Mouse (Mus musculus): Measurements from ENCODE around the gene Apol7b. TPM values are rescaled to one million over a fixed set of nuclear protein-coding genes. Genes with fewer than 3 reads are reported as not detected.
"Not testable (repeated sequence)": the region's sequence is repeated elsewhere in the genome, so short reads cannot be mapped to it uniquely, and the experiment has no call there.

The Apol7b gene
- total RNA-seq, 2 experiments from 2014 or later: 3.5 TPM; not detected in 1

DNA sequence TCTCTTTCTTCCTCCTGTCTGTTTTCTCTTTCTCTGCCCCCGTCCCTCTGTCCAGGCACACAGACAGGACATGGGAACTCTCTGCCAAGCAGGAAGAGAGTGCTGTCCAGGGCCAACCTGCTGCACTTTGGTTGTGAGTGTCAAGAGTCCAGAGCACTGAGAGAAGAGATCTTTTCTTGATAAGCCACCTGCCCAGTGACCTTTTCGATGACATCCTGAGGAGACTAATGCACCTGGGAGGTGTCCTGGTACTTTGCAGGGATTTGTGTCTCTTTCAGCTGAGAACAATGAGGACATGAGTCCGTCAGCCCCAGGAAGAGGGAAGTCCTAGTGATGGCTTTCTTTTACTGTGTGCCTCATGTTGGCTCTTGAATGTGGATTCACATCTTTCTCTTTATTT is 53.5 kb downstream of the Apol7b start:
- not testable (repeated sequence) for ATAC-seq (replicated peaks; ENCODE audit: low FRiP score, poor library complexity, severe bottlenecking)

DNA sequence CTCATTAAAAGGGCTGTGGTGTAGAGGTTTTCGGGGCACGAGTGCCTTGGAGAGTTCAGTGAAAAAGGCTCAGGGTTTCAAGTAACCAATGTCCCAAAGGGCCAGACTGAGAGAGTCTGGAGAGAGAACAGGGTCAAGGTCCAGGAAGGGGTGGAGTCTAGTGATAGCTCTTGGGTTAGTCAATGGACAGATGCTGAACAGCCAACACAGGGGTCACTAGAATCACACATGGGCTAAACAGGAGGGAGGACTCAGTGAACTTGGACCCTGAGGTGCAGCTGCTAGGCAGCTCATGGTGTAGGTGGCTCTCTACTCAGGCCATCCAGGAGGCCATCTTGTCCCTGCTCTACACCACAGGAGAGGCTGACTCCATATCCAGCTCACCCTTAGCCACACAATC is 59.8 kb downstream of the Apol7b start:
- ATAC-seq (replicated peaks; ENCODE audit: low FRiP score, poor library complexity, severe bottlenecking): no peak

- no peak for ATAC-seq (replicated peaks; ENCODE audit: low FRiP score, poor library complexity, severe bottlenecking)
Measured at GRCm38 (mm10) chr15:77384340-77385030, 62.8 kb downstream of the Apol7b start.

DNA sequence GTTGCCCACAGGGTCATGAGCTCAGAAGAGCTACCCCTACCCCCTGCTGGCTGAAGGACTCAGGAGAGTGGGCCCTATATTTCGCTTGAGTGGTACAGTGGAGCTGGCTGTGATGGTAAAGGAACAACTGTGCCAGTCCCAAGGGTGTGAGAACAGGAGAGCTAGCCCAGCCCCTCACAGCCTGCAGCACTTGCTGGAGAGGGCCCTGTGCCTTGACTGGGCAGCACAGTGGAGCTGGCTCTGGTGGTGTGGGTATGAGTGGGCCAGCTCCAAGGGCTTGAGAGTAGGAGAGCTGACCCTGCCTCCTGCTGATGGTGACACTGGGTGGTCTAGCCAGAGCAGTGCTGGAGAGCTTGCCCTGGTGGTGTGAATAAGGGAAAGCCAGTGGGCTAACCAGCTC is 64.4 kb downstream of the Apol7b start:
- ATAC-seq (replicated peaks; ENCODE audit: low FRiP score, poor library complexity, severe bottlenecking): no peak

DNA sequence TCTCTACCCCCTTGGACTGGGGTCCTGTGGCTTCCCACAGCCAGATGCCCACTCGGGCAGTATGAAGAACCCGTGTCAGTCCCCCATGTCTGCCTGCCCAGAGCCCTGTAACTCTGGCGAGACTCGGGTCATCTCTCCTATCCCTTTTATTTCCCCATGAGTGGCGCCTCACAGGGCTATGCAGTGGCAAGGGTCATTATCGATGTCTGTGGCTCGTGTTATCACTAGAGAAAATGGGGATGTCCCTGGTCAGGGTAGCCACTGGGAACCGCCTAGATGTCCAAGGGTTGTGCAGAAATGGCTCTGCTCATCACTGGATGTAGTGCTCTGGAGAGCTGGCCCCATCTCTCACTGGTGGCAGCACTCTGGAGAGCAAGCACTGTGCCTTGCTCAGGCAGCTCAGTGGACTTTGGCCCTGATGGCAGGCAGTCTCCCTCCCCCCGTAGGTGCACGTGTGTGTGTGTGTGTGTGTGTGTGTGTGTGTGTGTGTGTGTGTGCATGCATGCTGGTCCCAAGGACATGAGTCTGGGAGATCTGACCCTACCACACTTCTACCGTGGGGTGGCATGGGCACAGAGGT is 64.9 kb downstream of the Apol7b start:
- no peak for ATAC-seq (replicated peaks; ENCODE audit: low FRiP score, poor library complexity, severe bottlenecking)

DNA sequence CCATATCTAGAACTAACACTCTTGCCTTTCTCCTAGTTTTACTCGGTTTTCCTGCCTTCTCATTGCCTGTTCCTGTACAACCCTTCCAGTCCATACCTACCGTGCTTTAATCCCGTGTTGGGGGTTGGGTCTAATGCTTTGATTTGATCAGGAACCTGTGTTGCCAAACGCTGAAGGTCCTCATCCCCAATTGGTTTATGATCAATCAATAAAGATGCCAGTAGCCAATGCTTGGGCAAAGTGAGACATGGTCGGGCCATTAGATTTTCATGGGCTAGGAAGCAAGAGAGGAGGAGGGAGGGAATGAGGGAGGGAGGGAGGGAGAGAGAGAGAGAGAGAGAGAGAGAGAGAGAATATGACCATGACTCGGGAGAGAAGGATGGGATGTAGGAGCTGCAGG is 65.8 kb downstream of the Apol7b start:
- ATAC-seq (replicated peaks; ENCODE audit: low FRiP score, poor library complexity, severe bottlenecking): no peak

DNA sequence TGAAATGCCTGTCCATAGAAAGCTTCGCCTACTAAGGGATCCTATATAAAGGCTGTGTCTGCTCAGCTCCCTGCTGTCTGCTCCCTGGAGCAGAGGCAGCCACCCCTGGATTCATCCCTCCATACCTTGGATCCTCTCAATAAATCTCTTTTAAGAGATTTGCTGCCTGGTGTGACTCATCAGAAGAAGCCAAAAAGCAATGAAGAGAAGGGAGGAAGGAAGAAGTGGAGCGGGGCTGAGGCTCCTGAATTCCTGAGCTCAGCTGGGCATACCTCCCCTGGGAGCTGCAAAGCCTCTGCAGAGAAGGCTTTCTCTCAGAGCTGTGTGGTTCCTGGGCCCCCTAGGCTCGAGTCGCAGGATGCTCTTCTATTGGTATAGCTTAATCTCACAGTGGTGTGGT is 67.4 kb downstream of the Apol7b start:
- no peak for ATAC-seq (replicated peaks; ENCODE audit: low FRiP score, poor library complexity, severe bottlenecking)

- no peak for ATAC-seq (replicated peaks; ENCODE audit: low FRiP score, poor library complexity, severe bottlenecking)
Measured at GRCm38 (mm10) chr15:77377419-77377818, 69.9 kb downstream of the Apol7b start.

DNA sequence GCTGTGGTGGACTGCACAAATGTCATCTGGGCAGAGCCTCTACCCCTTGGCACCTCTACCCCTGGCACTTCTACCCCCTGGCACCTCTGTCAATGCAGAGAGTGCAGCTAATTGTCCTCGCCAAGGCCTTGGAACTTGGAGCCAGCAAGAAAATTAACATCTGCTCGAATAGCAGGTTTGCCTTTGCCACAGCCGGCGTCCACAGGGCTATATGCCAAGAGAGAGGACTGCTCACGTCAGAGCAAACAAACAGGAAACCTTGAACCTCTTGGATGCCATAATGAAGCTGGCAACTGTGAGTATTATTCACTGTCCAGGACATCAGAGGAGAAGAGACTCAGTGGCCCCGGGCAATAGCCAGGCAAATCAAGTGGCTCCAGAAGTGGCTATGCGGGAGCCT is 70.4 kb downstream of the Apol7b start:
- no peak for ATAC-seq (replicated peaks; ENCODE audit: low FRiP score, poor library complexity, severe bottlenecking)

Other genes starting within 250 kb of the Apol7b start
- gene Rbfox2, start 140.5 kb downstream of the Apol7b start, total RNA-seq (2015; ENCODE audit: low replicate concordance): not detected in 2 replicates
- not detected in 2 replicates for gene Rbfox2, start 140.5 kb downstream of the Apol7b start, total RNA-seq (2017; ENCODE audit: low replicate concordance)
- not detected in 2 replicates for gene Apol7a, start 48.4 kb downstream of the Apol7b start, total RNA-seq (2015; ENCODE audit: low replicate concordance)
- gene Apol7a, start 48.4 kb downstream of the Apol7b start, total RNA-seq (2017; ENCODE audit: low replicate concordance): not detected in 2 replicates
- not detected in 2 replicates for gene Apol9a, start 36.4 kb downstream of the Apol7b start, total RNA-seq (2015; ENCODE audit: low replicate concordance)
- gene Apol9a, start 36.4 kb downstream of the Apol7b start, total RNA-seq (2017; ENCODE audit: low replicate concordance): 0.34 TPM in 1 of 2 replicates, not detected in the other
- gene Apol10a, start 29.6 kb upstream of the Apol7b start, total RNA-seq (2015; ENCODE audit: low replicate concordance): 9.4 and 10.0 TPM in 2 replicates
- gene Apol10a, start 29.6 kb upstream of the Apol7b start, total RNA-seq (2017; ENCODE audit: low replicate concordance): 14.3 and 18.3 TPM in 2 replicates
- 28.8 and 46.8 TPM in 2 replicates for gene Apol11a, start 60.8 kb upstream of the Apol7b start, total RNA-seq (2015; ENCODE audit: low replicate concordance)
- 177 and 208 TPM in 2 replicates for gene Apol11a, start 60.8 kb upstream of the Apol7b start, total RNA-seq (2017; ENCODE audit: low replicate concordance)
- gene Apol7c, start 85.8 kb upstream of the Apol7b start, total RNA-seq (2015; ENCODE audit: low replicate concordance): not detected in 2 replicates
- gene Apol7c, start 85.8 kb upstream of the Apol7b start, total RNA-seq (2017; ENCODE audit: low replicate concordance): 1.3 TPM in 1 of 2 replicates, not detected in the other
- not detected in 2 replicates for gene 1700025B11Rik, start 114.4 kb upstream of the Apol7b start, total RNA-seq (2015; ENCODE audit: low replicate concordance)
- not detected in 2 replicates for gene 1700025B11Rik, start 114.4 kb upstream of the Apol7b start, total RNA-seq (2017; ENCODE audit: low replicate concordance)
- gene Apol10b, start 148.6 kb upstream of the Apol7b start, total RNA-seq (2015; ENCODE audit: low replicate concordance): 0.19 TPM in 1 of 2 replicates, not detected in the other
- 0.17 and 1.1 TPM in 2 replicates for gene Apol10b, start 148.6 kb upstream of the Apol7b start, total RNA-seq (2017; ENCODE audit: low replicate concordance)
- gene Gm36245, start 151.8 kb upstream of the Apol7b start, total RNA-seq (2015; ENCODE audit: low replicate concordance): not detected in 2 replicates
- gene Gm36245, start 151.8 kb upstream of the Apol7b start, total RNA-seq (2017; ENCODE audit: low replicate concordance): not detected in 2 replicates
- 391 and 419 TPM in 2 replicates for gene Apol11b, start 195.8 kb upstream of the Apol7b start, total RNA-seq (2015; ENCODE audit: low replicate concordance)
- 1,087 and 1,183 TPM in 2 replicates for gene Apol11b, start 195.8 kb upstream of the Apol7b start, total RNA-seq (2017; ENCODE audit: low replicate concordance)